Mouse (Mus musculus) cerebellum, adult 11 months (tissue): Measurements from ENCODE around the gene Dnajb5.
"Not testable (repeated sequence)": the region's sequence is repeated elsewhere in the genome, so short reads cannot be mapped to it uniquely, and the experiment has no call there.

Experiments used
- DNase-seq: peaks from one replicate; pipeline ENCODE4 v3.0.0; 2022

The Dnajb5 gene

DNA sequence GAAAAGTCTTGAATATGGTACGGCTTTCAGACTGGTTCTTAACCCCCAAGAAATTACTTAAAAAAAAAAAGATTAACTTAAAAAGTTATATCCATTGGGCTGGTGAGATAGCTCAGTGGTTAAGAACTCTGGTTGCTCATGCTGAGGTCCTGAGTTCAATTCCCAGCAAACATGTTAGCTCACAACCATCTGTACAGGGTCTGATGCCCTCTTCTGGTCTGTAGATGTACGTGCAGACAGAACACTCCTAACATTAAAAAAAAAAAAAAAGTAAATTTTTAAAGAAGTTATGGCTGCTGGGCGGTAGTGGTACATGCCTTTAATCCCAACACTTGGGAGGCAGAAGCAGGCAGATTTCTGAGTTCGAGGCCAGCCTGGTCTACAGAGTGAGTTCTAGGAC is 28.4 kb downstream of the Dnajb5 start:
- DNase-seq = no peak

DNA sequence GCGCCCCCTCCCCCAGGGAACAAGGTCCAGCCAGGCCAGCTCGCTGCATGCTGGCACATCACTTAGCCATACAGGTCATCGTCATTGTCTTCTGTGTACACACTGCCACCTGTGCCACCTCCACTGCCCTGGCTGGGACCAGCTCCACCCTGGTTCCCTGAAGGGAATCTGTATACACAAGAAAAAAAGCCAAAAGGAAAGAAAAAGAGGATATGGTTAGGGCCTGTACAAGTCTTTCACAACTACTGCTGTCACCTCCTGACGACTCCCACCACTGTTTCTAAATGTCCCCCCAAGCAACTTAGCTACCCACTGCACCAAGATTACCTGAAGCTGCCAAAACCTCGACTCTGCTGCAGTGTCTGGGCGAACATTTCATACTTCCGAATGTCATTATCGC is 30.9 kb downstream of the Dnajb5 start:
- not testable (repeated sequence) for DNase-seq

DNA sequence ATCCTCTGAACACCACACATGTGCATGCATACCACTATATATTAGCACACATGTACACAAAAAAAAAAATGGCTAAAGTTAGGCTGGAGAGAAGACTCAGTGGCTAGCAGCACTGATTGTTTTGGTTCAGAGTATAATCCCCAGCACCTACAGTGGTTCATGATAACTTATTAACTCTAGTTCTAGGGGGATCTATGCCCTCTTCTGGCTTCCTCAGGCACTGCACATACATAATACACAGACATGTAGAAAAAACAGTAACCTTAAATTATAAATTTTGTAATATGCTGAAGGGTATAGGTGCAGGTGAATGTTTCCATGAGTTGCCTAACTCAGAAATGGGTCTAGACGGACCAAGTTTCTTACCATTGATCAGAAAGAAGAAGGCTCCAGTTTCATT is 38.7 kb downstream of the Dnajb5 start:
- no peak for DNase-seq

DNA sequence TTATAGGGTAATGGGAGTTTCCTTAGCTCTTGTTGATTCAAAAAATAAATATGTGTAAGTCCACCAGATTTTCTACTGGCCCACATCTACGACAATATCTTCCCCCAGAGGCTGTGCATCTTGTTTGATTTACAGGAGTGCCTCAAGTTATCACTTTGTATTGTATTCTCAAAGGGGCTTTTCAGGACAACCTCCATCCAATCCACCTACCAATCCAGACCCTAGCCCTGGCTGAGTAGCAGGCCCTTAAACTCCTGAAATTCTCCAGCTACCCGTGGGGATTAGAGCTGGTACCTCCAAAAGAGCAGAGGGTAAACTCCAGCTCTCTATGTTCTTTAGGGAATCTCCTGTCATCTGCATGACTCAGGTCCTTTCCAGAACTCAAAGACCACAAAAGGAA is 48.4 kb downstream of the Dnajb5 start:
- no peak for DNase-seq

DNA sequence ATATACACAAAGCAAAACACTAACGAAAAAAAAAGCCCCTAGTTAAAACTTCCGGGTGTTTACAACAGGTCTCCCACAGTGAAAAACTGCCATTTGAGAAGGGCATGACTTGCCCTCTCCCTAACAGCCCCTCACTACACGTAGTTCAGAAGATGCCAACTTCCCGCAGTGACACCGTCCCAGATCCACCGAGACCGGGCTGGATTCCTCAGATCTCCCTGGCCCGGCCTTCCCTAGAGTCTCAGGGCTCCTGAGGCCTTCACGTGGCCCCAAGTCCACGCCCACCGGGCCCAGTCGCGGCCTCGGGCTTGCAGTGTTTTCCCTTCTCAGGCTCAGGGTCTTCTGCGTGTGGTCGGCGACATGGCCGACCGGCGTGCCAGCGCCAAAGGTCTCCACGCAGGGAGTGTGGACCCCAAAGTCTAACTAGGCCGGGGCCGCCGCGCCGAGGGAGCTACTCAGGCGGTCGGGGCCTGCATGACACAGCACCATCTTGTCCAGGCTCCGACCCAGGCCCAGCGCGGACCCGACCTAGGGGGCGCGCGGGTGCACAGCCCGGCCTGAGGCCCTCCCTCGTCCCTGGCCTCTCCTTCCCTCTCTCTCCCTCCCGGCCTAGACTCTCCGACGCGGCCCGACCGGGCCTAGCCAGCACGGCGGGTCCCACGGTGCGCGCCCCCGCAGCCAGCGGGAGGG is 50.0 kb downstream of the Dnajb5 start:
- peak; percentile 69 for DNase-seq

DNA sequence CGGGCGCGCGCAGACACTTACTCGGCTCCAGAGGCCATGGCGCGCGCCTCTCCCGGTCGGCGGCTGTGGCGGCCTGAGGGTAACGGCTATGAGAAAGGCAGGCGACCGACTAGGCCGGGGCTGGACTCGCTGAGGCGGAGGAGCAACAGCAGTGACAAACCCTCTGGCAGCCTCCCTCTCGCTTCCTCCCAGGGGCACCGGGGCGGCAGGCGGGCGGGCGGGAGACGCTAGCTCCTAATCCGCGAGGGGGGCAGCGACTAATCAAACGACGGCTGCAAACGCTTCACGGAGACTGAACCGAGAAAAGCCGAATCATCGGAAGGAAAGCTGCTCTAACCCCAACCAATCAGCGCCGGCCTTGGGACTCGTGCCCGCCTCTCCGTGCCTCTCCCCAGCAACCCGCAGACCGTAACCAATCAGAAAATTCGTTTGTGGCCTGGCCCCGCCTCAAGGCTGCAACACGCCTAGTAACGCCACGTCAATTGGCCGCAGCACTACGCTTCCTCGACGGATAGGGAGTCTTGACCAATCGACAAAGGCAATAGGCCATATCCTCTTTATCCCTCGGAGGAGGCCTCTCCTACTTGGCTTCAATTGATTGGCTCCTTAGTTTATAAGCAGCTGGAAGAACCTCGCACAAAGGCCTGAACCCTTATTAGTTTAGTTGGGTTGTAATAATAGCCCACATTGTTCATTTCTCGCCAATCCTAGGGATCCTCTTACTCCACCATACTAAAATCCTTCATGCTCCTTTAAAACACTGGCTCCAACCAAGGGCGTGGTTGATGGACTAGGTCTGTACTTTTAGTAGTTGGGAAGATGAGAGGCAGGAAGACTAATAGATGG is 50.8 kb downstream of the Dnajb5 start, which contains the start of gene Vcp:
Vcp (minus strand) TSS at position 367 of the 846 bp plus-strand sequence.
- DNase-seq = peak; percentile 99

DNA sequence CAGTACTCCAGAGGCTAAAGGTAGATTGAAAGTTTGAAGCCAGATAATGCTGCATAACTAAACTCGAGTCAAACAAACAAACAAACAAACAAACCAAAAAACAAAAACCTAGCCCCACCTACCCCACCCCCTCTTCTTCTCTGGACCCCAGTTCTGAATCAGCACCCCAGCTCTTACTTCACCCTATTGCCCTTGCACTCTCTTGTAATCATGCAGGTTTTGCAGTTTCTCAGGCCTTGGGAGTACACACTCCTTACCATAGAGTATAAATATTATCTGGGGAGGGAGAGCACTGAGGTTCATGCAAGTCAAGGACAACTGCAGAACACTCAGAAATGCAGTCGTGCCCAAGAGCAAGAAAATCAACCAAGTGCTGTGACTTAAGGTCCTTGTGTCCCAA is 51.7 kb downstream of the Dnajb5 start:
- no peak for DNase-seq

DNA sequence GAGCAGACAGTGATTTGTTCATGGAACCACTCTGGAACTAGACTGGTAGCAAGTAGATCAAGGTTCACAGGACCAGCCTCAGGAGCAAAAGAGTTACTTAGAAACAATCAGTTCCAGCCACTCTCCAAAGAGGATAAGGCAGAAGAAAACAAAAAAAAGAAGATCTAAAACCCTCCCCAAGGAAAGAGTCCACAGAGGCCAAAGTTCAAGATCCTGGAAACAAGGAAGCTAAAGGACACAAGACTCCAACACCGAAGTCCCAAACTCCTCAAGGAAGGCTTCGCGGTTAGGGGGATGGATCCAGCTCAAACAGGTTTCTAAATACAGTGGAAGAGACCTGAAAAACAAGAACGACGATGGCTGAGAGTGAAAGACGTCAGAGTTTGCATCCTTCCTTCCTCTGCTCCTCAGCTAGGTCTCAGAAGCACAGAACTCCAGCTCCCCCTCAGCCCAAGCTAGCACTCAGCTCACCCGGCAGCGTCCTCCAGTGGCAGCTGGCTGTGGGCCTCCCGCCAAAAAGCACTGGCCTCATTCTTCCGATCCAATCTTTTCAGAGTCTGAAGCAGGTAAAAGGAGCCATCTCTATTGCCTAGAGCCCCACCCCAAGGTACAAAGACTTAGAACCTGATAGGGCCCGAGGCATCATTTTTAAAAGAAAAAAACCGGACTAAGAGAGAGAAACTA is 53.3 kb downstream of the Dnajb5 start:
- DNase-seq = no peak

DNA sequence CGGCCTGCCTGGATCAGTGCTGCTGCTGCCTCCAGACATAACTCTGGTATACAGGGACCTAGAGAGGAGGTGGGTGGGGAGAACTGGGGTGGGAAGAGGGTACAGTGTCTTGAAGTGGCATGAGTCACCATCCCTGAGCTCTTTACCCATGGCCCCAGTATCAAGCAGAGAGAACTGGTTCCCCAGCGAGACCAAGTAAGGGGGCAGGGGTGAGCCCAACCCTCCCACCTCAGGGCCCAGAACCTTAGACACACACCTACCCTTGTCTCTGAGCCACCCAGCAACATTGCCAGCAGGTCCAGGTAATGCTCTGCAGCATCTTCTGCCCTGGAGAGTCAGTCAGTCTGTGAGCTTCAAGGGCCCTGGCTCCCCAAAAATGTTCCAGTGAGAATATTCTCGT is 55.3 kb downstream of the Dnajb5 start:
- DNase-seq = no peak

DNA sequence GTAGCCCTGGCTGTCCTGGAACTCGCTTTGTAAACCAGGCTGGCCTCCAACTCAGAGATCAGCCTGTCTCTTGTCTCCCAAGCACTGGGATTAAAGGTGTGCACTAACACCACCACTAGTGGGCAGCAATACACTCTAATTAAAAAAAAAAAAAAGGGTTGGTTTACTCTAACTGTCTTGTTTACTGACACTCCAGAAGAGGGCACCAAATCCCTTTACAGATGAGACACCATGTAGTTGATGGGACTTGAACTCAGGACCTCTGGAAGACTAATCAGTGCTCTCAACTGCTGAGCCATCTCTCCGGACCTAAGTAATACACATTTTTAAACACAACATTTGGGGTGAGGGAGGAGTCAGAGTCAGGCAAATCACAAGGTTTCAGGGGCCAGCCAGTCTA is 56.2 kb downstream of the Dnajb5 start:
- DNase-seq = no peak
